Mouse (Mus musculus): ENCODE measurements around the gene Aprt.

The Aprt gene

GRCm38 (mm10) chr8:122564363-122565352 lies 12.1 kb downstream of the Aprt start:
- DNase-seq (ENCODE audit: low read depth, low spot score) = peak; percentile 91

- DNase-seq (ENCODE audit: low read depth, low spot score) = no peak
Observed at GRCm38 (mm10) chr8:122561199-122561598, 15.5 kb downstream of the Aprt start.

GRCm38 (mm10) chr8:122558671-122559349 lies 17.9 kb downstream of the Aprt start:
- DNase-seq (ENCODE audit: low read depth, low spot score) = peak; percentile 94

- DNase-seq (ENCODE audit: low read depth, low spot score) = peak; percentile 95
Observed at GRCm38 (mm10) chr8:122557248-122558038, 19.3 kb downstream of the Aprt start.

GRCm38 (mm10) chr8:122556030-122557009 lies 20.4 kb downstream of the Aprt start:
- DNase-seq (ENCODE audit: low read depth, low spot score) = peak; percentile 90

- no peak for DNase-seq (ENCODE audit: low read depth, low spot score)
Observed at GRCm38 (mm10) chr8:122554786-122555185, 21.9 kb downstream of the Aprt start.

- peak; percentile 95 for DNase-seq (ENCODE audit: low read depth, low spot score)
Observed at GRCm38 (mm10) chr8:122551265-122552051, 25.3 kb downstream of the Aprt start, which contains the start of gene Piezo1. Gene Piezo1 (minus strand): TSS chr8:122551329.

GRCm38 (mm10) chr8:122550995-122551264 lies 25.8 kb downstream of the Aprt start:
- no peak for DNase-seq (ENCODE audit: low read depth, low spot score)

- peak; percentile 48 for DNase-seq (ENCODE audit: low read depth, low spot score)
Observed at GRCm38 (mm10) chr8:122550234-122550994, 26.3 kb downstream of the Aprt start.

- DNase-seq (ENCODE audit: low read depth, low spot score) = no peak
Observed at GRCm38 (mm10) chr8:122548891-122549439, 27.7 kb downstream of the Aprt start.

- DNase-seq (ENCODE audit: low read depth, low spot score) = no peak
Observed at GRCm38 (mm10) chr8:122548331-122548730, 28.4 kb downstream of the Aprt start.

GRCm38 (mm10) chr8:122547815-122548214 lies 28.9 kb downstream of the Aprt start:
- DNase-seq (ENCODE audit: low read depth, low spot score) = peak; percentile 68

GRCm38 (mm10) chr8:122546811-122547453 lies 29.8 kb downstream of the Aprt start:
- DNase-seq (ENCODE audit: low read depth, low spot score) = no peak

- DNase-seq (ENCODE audit: low read depth, low spot score) = no peak
Observed at GRCm38 (mm10) chr8:122546066-122546755, 30.5 kb downstream of the Aprt start.

- DNase-seq (ENCODE audit: low read depth, low spot score) = no peak
Observed at GRCm38 (mm10) chr8:122544138-122544537, 32.6 kb downstream of the Aprt start.

GRCm38 (mm10) chr8:122538310-122539076 lies 38.2 kb downstream of the Aprt start:
- no peak for DNase-seq (ENCODE audit: low read depth, low spot score)

- no peak for DNase-seq (ENCODE audit: low read depth, low spot score)
Observed at GRCm38 (mm10) chr8:122537812-122538211, 38.9 kb downstream of the Aprt start.

Measured in R1 (cell line).